ENCODE assay signal across 12 mouse cellular contexts in the genomic region with DNA sequence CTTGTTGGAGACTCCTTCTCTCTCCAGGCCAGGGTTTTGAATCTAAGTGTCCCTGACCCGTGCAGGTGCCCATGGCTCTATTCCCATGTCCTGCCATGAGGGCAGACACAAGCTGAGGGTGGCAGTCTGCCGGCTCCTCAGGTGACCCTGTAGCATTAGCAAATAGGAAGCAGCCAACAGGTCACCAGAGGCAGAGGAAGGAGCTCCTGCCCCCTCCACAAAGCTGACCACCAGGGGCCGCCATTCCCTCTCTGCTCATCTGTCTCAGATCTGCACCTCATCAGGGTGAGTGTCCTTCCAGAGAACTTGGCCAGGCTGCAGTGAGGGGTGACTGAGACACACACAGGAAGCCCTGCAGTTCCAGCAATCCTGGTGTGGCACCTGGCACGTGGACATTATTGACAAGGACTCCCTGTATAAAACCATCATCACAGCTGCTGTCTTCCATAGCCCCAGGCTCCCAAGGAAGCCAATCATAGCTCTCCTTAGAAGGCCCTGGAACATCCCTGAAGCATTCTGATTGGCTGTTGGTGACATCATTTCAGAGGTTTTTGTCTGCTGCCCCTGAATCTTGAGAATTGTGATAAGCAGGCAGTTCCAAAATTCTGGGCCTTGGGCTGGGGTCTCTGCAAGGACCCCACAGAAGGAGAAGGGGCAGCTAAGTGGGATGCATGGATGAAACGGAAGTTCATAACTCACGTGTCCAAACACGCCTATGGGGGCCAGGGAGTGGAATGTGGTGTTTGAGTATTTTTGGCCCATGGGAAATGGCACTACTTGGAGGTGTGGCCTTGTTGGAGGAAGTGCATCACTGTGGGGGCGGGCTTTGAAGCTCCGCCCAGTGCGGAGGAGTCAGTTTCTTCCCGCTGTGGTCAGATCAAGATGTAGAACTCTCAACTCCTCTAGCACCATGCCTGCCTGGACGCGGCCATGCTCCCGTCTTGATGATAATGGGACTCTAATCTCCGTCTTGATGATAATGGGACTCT.
DNase-seq lines count a peak whose midpoint lies in the region; TF ChIP-seq lines count a peak whose summit lies in the region.
"Had no signal": no experiment of that assay in that cellular context is flagged by ENCODE, and none has a peak within 500 bp of the region (broad histone marks: within the 10 kb centered on the region; RNA-seq: fewer than 3 reads in every experiment).

No protein-coding gene starts in this region.

- whole genome bisulfite sequencing in kidney, adult 2 months: 76% methylated on average over 15 of the region's 15 CpGs

- no peak for TF ChIP-seq POLR2A in kidney, adult 2 months (IDR thresholded peaks at IDR 0.05; ENCODE audit: low read depth, low read length)
- TF ChIP-seq POLR2A in cortical plate, adult 2 months (IDR thresholded peaks at IDR 0.05; ENCODE audit: extremely low read depth, insufficient read depth, low read length): no peak

- no peak overlapping the region for H3K4me3 ChIP-seq in kidney, adult 2 months (ENCODE audit: insufficient read depth, low read depth, low read length)
- no peak overlapping the region for H3K4me3 ChIP-seq in cortical plate, adult 2 months (ENCODE audit: insufficient read depth, low read length)
- H3K4me3 ChIP-seq: erythroblast, embryonic 14.5 days had no signal

- 0 out of 2 replicates have a peak, but pooled peaks have one; percentile 9 for TF ChIP-seq CTCF in kidney, adult 2 months (conservative IDR thresholded peaks at IDR 0.05; ENCODE audit: insufficient read depth, insufficient read length, low read depth, low read length)
- 0 out of 2 replicates have a peak, but pooled peaks have one; percentile 12 for TF ChIP-seq CTCF in cortical plate, adult 2 months (IDR thresholded peaks at IDR 0.05; ENCODE audit: extremely low read depth, insufficient read depth, low read length)

- no peaks in the 10 kb centered on the region for H3K27me3 ChIP-seq in kidney, adult 2 months (replicated peaks; ENCODE audit: control insufficient read depth, insufficient read depth, low read length)

- no peaks in the 10 kb centered on the region for H3K4me1 ChIP-seq in kidney, adult 2 months (ENCODE audit: control insufficient read depth, insufficient read depth, low read length)
- H3K4me1 ChIP-seq in cortical plate, adult 2 months (ENCODE audit: control insufficient read depth, insufficient read depth, low read length): no peaks in the 10 kb centered on the region

- H3K36me3 ChIP-seq in kidney, adult 2 months (ENCODE audit: control insufficient read depth, insufficient read depth, low read length): no peaks in the 10 kb centered on the region

- DNase-seq in kidney, adult 2 months: no peak
- no peak for DNase-seq in kidney, adult 9 months
- DNase-seq in retina, postnatal 1 day: peak; percentile 41
- DNase-seq in retina, embryonic 14.5 days (ENCODE audit: low spot score): no peak
- DNase-seq in adrenal gland, postnatal 4 days (ENCODE audit: low spot score in 2 of 2): no peak
- no peak for DNase-seq in frontal cortex, postnatal 36 days (ENCODE audit: low spot score in 2 of 2)
- DNase-seq: kidney, adult 18-20 months; layer of hippocampus, adult 9-11 months; lung, postnatal 14 days; right cerebral cortex, postnatal 4 days had no signal

- H3K27ac ChIP-seq in kidney, adult 2 months (ENCODE audit: insufficient read depth, low read depth, low read length): no peak overlapping the region
- H3K27ac ChIP-seq in cortical plate, adult 2 months (ENCODE audit: insufficient read depth, low read length): no peak overlapping the region
